Mouse (Mus musculus) urinary bladder, postnatal 36 days (tissue): ENCODE measurements around the gene Mum1l1.
A peak's percentile ranks its signal among the peaks of the same experiment; 100 is the strongest.
"Not testable (repeated sequence)": the region's sequence is repeated elsewhere in the genome, so short reads cannot be mapped to it uniquely, and the experiment has no call there.

Source experiments
- DNase-seq, 2 experiments: peaks; one replicate each; pipeline ENCODE4 v3.0.0; 2022; ENCODE audit warnings: low spot score in 2 of 2, mixed read lengths in 1 of 2

The Mum1l1 gene

DNA sequence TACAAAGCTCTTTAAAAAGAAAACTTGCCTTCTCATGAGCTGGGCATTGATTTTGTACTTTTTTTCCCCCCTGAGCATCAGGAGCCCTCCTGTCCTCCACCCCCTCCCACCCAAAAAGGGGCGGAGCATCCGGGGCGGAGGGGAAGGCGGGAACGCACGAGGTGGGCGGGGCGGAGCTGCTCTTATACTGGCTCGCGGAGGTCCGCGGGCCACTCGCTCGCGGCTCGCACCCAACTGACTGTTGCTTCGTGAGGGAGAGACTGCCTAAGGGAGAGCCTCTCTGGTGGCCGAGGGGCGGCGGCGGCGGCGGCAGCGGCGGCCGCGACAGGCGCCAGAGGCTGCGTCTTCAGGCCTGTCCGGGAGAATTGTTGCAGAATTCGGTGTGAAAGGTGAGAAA, at the start of gene Mum1l1:
Gene Mum1l1, plus strand, starts transcription at position 214 of the 397 bp plus-strand sequence.
- DNase-seq: peak; percentile 28 to 54

GRCm38 (mm10) chrX:139178928-139179327, 30.9 kb upstream of the Mum1l1 start, which contains the start of gene 4933428M09Rik:
Gene 4933428M09Rik, plus strand, starts transcription at chrX:139179228.
- DNase-seq: no peak

- DNase-seq: not testable (repeated sequence)
Measured at GRCm38 (mm10) chrX:139191506-139191905, 18.3 kb upstream of the Mum1l1 start.

GRCm38 (mm10) chrX:139194572-139195279, 15.1 kb upstream of the Mum1l1 start:
- DNase-seq: no peak

GRCm38 (mm10) chrX:139209191-139209828, 532 bp upstream of the Mum1l1 start:
- not testable (repeated sequence) for DNase-seq

GRCm38 (mm10) chrX:139214765-139215164, 4.9 kb downstream of the Mum1l1 start:
- no peak for DNase-seq

DNA sequence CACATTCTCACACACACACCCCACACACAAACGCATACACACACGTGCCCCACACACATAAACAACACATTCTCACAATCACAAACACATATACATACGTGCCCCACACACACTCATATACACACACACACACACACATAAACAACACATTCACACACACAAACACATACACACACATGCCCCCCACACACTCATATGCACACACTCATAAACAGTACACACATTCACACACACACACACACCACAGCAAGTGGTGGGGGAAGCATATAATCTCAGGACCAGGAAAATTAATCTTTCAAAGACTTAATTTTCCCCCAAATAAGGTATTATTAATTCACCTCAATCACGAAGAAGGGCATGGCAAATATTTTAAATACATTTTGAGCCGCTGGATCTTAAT, 6.6 kb downstream of the Mum1l1 start:
- DNase-seq: no peak

GRCm38 (mm10) chrX:139216991-139217593, 7.2 kb downstream of the Mum1l1 start:
- DNase-seq: peak in 1 of 2 experiments; percentile 9

DNA sequence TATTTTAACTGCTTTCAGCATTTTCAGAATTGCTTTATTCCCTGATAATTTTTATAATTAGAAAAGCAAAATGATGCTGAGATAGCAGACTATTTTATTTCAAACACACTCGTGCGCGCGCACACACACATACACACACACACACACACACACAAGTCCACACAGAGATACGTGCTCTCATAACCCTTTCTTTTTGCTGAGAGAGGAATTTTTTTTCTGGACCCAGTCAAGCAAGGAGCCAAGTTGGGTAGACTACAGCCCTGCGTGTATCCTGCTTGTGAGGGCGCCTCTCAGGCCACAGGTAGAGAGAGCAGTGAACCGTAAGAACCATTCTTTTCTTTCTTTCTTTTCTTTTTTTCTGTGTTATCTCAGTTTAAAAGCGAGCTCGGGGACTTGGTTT, 7.9 kb downstream of the Mum1l1 start:
- no peak for DNase-seq

GRCm38 (mm10) chrX:139219017-139219416, 9.2 kb downstream of the Mum1l1 start:
- DNase-seq: peak; percentile 7 to 14

DNA sequence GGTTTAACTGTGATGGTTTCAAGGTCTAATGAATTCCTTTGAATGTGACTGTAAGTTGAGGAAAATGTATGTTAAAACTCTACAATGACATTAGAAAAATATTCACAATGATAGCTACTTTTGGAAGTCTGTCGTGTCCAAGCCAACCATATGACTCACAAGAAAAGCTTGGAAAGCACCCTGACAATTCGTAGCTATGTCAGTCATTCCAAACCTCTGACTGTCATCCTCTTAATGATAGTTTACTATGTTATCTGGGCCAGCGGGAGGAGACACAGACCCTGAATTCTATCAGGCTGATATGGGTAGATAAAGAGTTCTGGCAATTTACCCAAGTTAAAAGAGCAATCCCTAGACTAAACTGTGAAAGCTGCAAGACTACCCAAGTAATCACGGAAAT, 11.0 kb downstream of the Mum1l1 start:
- no peak for DNase-seq

- no peak for DNase-seq
Measured at GRCm38 (mm10) chrX:139221893-139222292, 12.1 kb downstream of the Mum1l1 start.

DNA sequence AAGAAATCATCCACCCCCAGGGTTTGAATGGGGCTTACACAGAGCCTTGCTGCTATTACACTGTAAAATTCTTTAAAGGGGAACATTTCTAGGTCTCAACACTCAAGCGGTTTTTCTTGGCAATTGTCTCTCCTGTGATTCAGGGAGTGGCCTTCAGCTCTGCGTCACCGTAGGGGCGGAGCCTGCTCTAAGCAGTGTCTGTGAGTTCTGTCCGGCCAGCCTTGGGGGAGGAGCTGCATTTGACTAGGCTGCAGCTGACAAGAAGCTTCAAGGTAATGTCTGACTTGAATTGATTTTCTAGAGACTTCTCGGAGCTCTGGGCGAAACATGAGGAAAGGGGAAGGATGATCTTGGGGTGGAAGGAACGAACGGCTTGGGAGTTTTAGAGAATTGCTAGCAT, 21.3 kb downstream of the Mum1l1 start:
- DNase-seq: peak; percentile 22 to 56

DNA sequence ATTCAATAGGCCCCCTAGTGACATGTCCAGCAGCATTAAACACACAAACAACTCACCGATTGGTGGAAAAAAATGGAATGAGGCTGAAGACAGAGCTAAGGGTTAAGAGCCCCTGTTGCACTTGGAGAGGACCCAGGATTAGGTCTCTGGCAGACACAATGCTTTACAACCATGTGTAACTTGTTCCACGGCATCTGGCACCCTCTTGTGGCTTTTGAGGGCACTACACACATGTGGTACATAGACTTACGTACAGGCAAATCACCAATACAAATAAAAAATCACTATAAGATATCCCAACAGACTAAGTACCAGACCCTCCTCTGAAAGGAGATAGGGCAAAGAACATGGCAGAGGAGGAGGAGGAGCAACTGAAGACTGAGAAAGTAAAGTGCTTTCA, 37.5 kb downstream of the Mum1l1 start:
- no peak for DNase-seq

GRCm38 (mm10) chrX:139257072-139257471, 47.2 kb downstream of the Mum1l1 start:
- no peak for DNase-seq

GRCm38 (mm10) chrX:139281966-139282365, 72.1 kb downstream of the Mum1l1 start:
- no peak for DNase-seq
